Mouse (Mus musculus) skeletal muscle tissue, adult 2 months (tissue): ENCODE data around the gene Tmem168.
A peak's percentile ranks its signal among the peaks of the same experiment; 100 is the strongest.

Experiments used
- DNase-seq: peaks from one replicate; pipeline ENCODE4 v3.0.0-alpha.2; 2012; ENCODE audit warnings: low read depth, low spot score

Gene Tmem168

DNA sequence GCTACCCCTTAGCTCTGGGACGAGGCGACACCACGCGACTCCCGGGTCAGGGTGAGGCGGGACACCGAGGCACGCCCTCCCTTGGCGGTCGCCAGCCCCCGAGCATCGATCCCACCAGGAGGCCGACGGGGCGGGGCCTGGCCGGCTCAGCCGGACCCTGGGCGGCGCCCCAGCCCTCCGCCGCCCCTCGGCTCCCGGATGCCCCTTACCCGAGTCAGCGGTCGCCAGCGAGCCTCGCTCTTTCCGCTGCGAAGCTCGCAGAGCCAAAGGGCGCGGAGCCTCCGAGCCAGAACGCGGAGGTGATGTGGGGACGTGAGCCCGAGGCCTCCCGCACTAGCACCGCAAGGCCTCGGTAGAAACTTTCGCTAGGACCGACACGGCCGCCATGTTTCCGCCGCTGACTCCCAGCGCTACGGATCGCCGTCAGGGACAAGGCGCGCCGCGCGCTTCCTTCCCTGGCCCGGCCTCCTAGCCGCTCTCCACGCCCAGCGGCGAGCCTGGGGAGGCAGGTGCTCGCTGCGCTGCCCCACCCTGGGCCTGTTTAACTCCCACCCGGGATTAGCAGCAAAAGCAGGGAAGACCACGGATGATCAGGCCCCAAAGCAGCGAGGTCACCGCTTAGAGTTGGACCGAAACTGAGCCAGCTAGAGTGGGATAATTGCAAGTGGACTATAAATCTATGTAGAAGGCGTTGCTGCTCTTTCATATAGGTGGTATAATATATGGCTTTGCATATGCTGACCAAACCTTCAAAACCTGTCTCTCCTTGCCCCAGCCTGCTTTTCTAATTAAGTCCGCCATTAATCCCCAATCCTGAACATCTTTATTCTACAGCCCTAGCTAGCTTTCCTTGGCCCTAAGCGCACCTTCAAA, at the start of gene Tmem168:
TSS of gene Tmem168 (minus strand) at position 480 of the 873 bp plus-strand sequence.
- peak; percentile 73 for DNase-seq

DNA sequence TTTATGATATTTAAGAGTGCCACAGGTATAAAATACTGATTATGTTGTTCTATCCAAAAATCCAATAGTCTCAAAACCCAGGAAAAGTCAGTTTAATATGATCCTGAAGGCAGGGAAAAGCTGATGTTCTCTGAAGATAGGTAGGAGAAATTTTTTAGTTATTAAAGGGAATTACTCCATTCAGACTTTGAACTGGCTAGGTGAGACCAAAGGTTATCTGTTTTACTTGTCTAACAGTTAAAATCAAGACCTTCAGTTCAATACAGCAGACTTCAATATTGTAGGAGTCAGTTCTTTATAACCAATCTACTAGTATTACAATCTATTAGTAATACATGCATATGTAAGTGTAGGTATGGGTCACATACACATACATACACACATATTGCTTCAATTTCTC, 46.2 kb upstream of the Tmem168 start:
- DNase-seq: no peak

DNA sequence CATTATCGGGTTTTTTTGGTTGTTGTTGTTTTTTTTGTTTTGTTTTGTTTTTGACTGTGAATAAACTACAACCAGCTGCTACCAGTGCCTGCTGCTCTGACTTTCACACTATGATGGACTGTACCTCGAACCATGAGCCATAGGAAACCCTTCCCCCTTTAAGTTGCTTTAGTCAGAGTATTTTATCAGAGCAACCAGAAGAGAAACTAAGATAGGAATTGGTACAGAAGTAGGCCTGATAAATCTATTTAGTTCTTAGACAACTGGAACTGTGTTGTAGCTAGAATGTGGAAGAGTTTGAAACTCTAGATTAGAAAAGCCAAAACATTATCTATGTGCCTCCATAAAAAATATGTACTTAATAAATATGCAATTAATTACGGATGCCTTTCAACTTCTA, 44.4 kb upstream of the Tmem168 start:
- no peak for DNase-seq

DNA sequence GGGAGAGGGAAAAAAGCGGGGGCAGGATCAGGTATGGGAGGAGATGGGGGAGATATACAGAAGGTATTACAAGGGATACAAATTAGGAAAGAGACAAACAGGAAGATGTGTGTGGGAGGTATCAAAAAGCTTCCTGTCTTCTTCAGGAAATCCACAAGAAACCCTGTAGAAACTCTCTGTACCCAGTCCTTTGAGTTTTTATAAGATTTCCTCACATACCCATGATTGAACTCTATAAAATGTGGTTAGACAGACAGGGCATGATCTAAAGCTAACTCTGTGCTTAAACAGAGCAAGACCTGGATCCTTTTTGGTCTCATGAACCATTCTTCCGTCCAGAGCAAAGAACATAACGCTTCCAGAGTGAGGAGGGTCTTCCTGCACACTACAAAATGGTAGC, 43.0 kb upstream of the Tmem168 start:
- DNase-seq: no peak

DNA sequence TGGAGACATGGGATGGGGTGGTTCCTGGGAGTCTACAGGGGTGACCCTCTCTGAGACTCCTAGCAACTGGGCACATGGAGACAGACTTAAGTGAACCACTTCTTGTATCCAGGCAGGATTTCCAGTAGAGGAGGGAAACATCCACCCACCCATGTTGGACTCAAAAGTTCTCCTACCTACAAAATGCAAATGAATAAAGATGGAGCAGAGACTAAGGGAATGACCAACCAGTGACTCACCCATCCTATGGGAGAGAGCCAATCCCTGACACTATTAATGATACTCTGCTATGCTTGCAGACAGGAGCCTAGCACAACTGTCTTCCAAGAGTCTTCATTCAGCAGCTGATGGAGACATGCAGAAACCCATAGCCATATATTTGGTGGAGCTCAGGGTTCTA, 40.4 kb upstream of the Tmem168 start:
- DNase-seq: no peak

DNA sequence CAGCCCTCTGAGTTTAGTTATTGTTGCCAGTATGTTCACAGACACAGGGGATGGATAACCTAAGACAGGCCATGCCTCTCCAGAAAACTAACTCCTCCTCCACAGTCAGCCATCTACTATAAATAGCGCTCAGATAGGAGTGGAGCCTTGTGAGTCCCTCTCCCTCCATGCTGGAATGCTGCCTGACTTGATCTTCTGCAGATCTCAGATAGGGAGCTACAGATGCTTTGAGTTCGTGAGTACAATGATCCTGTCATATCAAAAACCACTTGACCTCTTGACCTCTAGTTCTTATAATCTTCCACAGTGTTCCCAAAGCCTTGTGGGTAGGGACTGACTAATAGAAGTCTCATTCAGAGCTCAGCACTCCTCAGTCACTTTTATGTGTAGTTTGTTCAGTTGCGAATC, 28.7 kb upstream of the Tmem168 start:
- DNase-seq: peak; percentile 15

DNA sequence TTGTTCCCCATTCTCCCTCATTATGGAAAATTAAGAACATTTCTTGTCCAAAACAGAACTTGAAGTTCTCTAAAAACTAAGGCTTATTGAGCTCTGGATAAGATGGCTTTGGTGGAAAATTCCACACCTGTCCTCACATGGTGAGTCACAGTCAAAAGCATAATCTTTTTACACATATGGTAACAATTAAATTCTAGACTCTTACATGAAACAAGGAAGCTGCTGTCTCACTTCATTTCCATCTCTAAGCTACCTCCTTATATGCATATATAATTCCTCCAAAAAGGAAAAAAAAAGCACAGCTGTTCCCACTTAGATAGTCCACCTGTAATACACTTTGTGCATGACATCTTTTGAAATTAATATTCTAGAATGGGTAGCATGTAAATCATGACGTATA, 24.7 kb upstream of the Tmem168 start:
- no peak for DNase-seq

DNA sequence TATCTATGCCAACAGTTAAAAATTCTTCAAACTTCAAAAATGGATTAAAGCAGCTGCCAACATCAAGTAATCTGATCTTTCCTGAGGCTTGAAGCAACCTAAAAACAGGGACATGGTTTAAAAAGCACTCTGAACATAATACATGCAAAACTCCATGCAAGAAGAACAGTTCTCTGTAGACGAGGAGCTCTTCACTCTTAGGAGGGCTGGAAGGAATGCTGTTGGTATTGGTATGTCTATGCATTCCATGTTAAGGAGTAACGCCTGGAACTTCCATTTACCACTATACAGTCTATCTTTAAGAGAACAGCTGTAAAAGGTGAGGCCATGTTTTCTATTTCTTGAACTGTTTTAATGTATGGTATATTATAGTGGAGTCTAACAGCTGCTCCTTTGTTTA, 22.7 kb upstream of the Tmem168 start:
- no peak for DNase-seq

DNA sequence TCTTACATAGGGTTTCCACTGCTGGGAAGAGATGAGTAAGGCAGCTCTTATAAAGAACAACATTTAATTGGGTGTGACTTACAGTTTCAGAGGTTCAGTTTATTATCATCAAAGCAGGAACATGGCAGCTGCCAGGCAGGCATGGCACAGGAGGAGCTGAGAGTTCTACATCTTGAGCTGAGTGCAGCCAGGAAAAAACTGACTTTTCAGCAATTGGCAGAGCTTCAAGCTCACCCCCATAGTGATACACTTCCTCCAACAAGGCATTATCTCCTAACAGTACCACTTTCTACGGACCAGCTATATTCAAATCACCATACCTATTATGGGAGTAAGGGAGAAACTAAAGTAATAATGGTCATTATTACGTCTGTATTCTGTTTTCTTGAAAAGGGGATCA, 11.7 kb upstream of the Tmem168 start:
- DNase-seq: no peak

DNA sequence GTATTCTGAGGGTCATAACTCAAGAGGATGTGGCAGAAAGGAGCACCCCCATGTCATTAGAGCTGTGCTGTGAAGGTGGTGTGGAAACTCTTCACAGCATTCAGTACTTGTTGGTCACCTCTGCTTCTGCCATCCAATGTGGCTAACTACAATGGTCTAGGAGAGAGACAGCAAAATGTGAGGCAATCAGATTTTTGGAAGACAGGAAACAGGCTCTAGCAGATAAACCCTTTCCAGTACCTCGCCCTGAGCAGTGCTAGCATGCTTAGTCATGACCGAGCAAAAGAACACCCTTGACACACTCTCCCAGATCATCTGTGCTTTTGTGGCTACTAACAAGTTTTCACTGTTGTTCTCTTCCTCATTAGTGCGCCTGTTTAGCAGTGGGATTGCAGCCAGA, 9.2 kb upstream of the Tmem168 start:
- DNase-seq: no peak

DNA sequence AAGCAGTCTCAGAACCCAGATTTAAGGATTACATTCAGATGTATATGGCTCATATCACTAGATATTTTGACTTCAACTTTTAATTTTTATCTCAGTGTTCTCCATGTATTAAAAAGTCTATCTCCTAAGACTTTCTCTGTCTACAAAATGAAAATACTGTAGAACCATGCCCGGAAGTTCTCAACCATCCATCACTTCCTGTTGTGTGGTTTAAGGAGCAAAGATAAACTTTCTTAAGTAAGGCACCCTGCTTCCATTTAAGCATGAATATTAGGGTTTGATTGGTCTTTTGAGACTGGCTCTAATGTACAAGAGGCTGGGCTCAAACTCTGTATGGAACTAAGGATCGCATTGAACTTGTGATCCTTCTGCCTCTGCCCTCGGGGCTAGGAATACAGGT, 6.7 kb upstream of the Tmem168 start:
- no peak for DNase-seq

DNA sequence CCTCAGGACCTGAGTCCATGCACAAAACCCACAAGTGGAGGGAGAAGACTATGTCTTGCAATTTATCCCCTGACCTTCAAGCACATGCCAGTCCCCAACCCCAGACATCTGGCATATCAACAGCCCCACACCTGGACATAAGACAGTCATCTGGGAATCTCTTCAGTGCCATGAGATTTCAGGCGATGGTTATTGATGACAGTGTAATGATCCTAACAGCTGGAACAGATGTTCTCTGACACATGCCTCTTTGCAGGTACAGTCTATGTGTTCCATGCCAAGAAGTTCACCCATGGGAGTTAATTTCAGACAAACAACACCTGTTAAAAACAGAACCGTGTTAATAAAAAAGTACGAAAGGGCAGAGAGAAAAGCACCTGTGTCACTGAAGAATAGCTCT, 5.8 kb upstream of the Tmem168 start:
- no peak for DNase-seq

DNA sequence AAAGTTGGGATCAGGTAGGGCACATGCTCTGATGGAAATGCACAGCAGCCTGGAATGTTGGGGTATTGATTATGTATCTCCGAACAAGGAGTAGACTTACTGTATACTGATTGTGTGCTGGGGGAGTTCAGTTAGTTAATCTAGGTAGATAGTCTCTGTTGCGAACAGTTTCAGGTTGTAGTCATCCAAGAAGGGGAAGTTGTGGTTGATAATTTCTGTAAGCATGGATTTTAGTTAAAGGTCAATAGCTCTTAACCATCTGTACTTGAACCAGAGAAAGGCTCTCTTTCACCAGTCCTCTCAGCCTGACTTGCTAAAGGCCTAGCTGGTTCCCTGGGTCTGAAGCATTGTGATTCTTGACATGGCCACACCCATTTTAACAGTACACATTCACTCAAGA, 3.0 kb upstream of the Tmem168 start:
- DNase-seq: no peak

DNA sequence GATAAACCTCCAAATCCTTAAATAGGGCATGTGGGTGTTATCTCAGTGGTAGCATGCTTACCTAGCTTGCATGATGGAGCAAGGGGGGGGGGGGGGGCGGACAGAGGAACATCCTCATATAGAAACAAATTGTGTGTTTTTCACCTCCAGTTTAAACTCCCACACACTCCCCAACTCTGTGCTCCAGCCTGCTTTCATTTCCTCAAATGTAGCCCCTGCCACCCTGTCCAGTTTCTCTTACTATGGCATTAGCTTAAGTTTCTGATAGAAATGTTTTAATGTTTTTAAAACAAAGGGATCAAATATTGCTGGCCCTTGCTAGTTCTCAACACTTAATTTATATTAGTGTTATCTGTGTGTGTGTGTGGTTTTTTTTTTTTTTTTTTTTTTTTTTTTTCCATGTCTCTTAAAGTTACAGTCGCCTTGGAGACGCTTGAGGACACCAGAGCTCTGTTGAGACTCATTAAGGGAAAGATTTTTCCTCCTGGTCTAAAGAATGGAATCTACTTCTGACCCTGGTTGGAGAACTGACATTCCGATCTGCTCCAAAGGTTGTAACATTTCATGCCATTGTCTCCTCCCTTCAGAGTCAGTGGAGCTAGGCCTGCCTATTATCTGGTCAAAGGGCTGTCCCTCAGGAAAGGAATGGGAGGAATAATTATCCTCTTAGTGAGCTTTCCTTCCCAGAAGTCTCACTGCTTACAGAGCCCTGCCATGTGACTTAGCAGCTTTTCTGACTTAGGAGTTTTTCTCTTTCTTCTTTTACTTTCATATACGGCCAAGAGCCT, 1.6 kb upstream of the Tmem168 start:
- DNase-seq: no peak

DNA sequence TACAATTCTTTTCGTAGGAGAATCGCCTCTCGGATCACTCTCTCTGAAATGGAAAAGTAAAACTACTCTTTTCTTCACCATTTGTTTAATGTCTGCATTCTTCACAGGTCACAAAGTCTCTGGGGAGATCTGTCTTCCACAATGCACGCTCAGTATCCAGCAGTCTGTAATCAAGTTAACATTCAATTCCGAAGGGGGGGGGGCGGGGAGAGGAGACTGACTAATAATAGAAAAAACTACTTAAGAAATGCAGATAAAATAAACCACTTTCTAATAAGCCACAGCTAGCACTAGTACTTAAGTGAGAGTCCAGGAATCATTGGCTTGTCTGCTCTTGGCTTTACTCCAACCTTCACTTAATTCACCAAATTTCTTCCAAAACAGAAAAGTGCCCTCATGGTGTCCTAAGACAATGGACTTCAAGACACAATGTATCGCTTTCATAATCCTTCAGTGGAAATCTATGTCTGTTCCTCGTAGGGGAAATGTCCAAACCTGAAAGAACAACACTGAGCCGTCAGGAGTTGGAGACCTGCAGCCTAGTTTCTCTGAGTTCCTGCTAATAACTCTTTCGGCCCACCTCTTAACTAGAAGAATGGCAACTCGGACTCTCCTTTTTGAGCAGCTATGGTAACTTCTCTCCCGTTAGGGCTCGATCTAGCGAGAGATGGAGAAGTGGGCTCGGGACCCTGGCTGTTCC, 829 bp downstream of the Tmem168 start:
- DNase-seq: no peak

DNA sequence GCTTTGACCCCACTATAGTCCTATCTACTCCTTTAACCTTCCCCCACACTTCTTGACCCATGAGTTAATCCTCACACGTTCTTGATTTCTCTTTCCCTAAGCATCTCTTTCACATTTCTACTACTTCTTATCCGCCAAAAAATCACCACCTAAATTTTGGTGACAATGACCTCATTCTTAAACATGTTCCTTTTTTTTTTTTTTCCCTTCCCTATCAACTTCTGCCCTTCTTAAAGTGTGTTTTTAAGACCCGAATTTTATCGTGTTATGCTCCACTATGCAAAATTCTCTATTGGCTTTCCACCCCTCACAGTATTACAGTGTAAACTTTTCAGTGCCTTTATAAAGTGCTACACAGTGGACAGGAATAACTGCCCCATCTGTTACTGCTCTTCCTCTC, 1.5 kb downstream of the Tmem168 start:
- no peak for DNase-seq

DNA sequence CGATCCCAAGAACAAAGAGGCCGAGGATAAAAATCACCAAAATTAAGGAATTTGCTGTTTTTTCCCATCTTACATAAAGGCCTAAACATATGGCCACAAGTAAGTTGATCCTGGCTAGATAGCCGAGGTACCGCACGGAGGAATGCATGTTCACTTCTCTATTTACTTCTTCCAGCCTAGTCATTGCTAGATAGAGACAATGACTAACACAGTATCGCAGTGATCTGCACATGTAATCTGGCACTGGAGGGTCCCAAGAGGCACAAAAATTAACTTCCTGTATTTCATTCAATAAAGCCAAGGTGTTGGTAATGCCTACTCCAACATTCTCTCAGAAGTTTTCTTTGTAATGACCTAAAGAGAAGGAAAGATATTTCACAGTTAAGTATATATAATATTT, 4.8 kb downstream of the Tmem168 start:
- no peak for DNase-seq

DNA sequence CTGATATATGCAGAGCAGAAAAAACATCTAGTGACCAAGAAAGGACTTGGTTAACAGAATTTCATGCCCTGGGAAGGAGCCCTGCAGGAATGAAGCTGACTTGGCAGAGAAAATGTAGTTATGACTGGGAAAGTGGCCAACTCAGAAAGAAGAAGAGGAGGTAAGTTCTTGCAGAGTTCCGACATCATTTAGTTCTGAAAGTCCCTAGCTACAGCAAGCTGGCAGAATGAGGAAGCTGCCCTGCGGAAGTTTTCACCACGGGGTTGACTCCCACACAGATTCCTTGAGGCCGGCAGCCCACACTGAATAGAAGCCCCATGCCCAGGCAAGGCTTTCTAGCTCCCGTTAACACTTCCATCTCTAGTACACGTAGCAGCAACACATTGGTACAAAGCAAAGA, 6.3 kb downstream of the Tmem168 start:
- DNase-seq: peak; percentile 59

DNA sequence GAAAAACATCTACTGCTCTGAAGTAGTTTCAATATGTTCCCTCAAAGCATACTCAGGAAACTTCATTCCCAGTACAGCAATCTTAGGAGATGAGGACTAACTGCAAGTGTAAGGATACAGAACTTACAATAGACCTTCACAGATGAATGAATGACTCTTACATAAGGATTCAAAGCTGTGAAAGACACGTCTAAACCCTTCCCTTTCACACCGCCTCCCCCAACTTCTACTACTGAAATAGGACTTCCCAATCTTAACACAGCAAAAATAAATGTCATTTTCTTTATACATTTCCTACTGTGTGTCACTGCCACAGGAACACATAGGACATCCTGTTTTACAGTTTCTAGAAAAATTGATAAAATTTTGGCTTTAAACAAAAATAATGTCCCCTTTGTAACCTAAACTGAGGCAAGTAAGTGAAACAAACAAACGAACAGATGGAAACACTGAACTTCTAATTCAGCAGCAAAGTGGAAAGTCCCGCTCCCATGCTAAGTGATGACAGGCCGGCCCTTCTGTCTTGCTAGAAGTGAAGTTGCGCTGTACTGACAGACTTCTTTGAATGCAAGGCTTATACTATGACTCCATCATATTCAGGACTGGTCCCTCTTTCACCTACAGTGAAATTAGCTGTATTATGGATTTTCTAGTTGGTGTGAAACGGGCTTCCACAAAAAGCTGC, 9.5 kb downstream of the Tmem168 start:
- DNase-seq: no peak

DNA sequence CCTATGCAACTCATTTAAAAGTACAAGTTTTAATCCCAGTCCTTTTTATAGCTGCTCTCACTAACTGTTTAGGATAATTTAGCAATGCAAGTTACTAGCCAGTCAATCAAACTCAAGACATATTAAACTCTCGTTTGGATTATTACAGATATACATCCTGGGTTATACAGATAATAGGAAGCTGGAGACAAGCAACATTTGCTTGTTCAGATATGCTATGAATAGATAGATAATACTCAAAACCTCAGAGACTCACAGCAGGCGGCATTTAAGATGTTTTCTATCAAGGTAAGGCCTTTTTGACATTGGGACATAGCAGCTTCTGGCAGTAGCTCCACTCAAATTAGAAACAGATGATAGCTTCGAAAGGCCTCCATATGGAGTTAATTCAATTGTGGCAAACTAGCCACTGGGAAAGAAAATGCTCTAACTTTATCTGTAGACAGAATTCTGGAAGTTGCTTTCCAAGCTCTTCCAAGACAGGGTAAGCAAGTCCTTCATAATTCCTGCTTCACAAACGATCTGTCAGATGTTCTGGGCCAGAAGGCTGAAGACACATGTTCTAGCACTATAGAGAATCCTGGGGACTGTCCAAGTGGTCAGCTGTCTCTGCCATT, 15.1 kb downstream of the Tmem168 start:
- DNase-seq: no peak

DNA sequence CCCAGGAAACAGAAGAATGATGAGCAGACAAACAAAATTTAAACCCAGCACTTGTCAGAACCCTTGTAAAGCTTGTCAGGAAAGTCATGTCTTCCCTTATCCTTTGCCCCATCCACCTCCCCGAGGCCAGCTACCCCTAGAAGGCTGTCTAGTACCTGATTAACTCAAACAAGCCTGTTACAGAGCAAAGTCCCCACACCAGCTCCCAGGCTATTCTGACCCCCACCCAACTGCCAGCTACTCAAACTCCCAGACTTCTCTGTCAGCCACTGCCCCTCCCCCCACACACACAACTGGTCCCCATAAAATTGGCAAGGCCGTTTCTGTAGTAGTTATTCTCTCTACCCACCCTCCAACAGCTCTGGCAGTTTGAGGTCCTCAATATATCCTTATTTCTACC, 21.3 kb downstream of the Tmem168 start:
- DNase-seq: no peak
